Mouse (Mus musculus) forebrain, embryonic 15.5 days (tissue): ENCODE data around the gene Ubald2. TPM values are rescaled to one million over a fixed set of nuclear protein-coding genes. Genes with fewer than 3 reads are reported as not detected.
"Not testable (repeated sequence)": the region's sequence is repeated elsewhere in the genome, so short reads cannot be mapped to it uniquely, and the experiment has no call there.

Experiments used
- ATAC-seq: fragments of 200-750 bp; cut with Nextera tagmentation; replicated peaks from 2 replicates; pipeline ENCODE4 v1.8.0; 2017; ENCODE audit warnings: mild to moderate bottlenecking, moderate TSS enrichment, moderate library complexity
- H3K27ac ChIP-seq: fragments of 300-500 bp; sonication (generic); replicated peaks from 2 replicates; pipeline ENCODE4 v1.5.1; 2015; ENCODE audit warnings: mild to moderate bottlenecking, inconsistent platforms
- H3K27me3 ChIP-seq: fragments of 300-500 bp; sonication (generic); 2 replicates; pipeline ENCODE4 v1.6.1; 2015; ENCODE audit warnings: inconsistent platforms
- H3K36me3 ChIP-seq: fragments of 300-500 bp; sonication (generic); 2 replicates; pipeline ENCODE4 v1.6.1; 2015; ENCODE audit warnings: mild to moderate bottlenecking, inconsistent platforms
- H3K4me1 ChIP-seq: fragments of 300-500 bp; sonication (generic); 2 replicates; pipeline ENCODE4 v1.6.1; 2015; ENCODE audit warnings: inconsistent platforms
- H3K4me2 ChIP-seq: fragments of 300-500 bp; sonication (generic); replicated peaks from 2 replicates; pipeline ENCODE4 v1.6.1; 2015; ENCODE audit warnings: mild to moderate bottlenecking, inconsistent platforms
- H3K4me3 ChIP-seq: fragments of 300-500 bp; sonication (generic); 2 replicates; pipeline ENCODE4 v1.5.1; 2015; ENCODE audit warnings: mild to moderate bottlenecking, inconsistent platforms
- H3K9ac ChIP-seq: fragments of 300-500 bp; sonication (generic); replicated peaks from 2 replicates; pipeline ENCODE4 v1.6.1; 2015; ENCODE audit warnings: mild to moderate bottlenecking, inconsistent platforms
- H3K9me3 ChIP-seq: fragments of 300-500 bp; sonication (generic); 2 replicates; pipeline ENCODE4 v1.6.1; 2016; ENCODE audit warnings: inconsistent platforms
- WGBS: fragments of 180-500 bp; shearing (Covaris S2); methylation state at CpG from one replicate; pipeline ENCODE4 v1.1.7; 2015; ENCODE audit warnings: mixed read lengths; 5-methylcytosine and 5-hydroxymethylcytosine counted together
- polyA plus RNA-seq: library from polyadenylated mRNA; unstranded; fragments of >200 nt; fragmentation: Nextera tagmentation; extraction: Ambion mirVana; gene quantifications from 2 replicates; pipeline ENCODE4 v1.2.1, GENCODE M21; 2015

Ubald2 gene
- polyA plus RNA-seq, 1 experiment from 2014 or later, result 58.8 TPM

DNA sequence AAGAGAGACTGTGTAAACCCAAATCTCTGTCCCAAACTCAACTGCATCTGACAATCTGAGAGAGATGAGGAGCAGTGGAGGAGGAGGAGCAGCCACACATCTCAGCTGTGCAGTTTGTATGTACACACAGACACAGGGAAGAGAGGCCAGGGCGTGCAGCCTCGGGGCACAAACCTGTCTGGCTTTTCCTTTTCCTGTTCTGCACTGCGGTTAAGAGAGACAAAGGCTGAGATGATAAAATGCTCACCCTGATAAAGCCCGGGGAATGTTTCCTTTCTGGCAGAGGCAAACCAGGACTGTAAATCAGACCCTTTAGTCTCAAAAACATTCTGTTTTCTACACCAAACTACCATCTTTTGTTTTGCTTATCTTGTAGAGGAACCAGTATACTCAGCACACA is 33.3 kb upstream of the Ubald2 start:
- H3K9ac ChIP-seq, result no peak overlapping the region
- WGBS, result 81% methylated on average over 4 of the region's 4 CpGs
- no peak for ATAC-seq

DNA sequence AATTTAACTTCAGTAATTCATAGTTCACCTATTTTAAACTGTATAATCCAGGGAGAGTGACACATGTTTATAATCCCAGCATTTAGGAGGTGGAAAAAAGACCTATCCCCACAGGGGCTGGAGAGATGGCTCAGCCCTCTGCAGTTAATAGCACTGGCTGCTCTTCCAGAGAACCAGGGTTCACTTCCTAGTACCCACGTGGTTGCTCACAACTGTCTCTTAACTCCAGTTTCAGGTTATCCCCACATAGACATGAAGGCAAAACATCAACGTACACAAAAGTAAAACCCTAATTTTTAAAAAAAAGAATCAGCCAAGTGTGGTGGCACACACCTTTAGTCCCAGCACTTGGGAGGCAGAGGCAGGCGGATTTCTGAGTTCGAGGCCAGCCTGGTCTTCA is 28.3 kb upstream of the Ubald2 start:
- no peak for ATAC-seq
- WGBS, result 92% methylated on average over 4 of the region's 4 CpGs

More for the DNA sequence above, 33.3 kb upstream of the Ubald2 start:
- Histone ChIP-seq H3K27ac (no peak overlapping the region), H3K9me3 (no peaks in the 10 kb centered on the region), H3K36me3 (peaks cover 14% of the 10 kb centered on the region), H3K27me3 (no peaks in the 10 kb centered on the region), H3K4me2 (no peak overlapping the region), H3K4me1 (no peaks in the 10 kb centered on the region), H3K4me3 (no peak overlapping the region)

DNA sequence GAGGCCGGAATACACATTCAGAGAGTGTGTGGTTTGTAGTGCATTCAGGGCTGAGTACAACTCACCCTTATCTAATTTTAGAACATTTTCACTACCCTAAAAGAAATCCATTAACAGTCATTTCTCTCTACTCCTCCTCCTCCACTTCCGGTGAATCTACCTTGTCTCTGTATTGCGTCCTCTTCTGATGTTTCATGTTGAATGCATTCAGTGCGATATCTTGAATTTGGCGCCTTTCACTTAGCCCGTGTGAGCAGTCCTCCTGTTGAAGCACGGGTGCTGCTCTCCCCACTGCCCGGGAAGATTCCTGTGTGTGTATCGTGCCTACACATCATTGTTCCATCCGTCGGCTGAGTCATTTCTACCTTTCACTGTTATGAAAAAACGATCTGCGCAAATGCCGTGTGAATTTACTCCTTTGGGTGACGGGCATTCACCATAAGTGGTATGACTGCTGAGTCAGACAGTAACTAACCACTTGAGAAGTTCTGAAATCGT is 27.6 kb upstream of the Ubald2 start:
- H3K27ac ChIP-seq, result no peak overlapping the region
- ATAC-seq, result no peak
- 93% methylated on average over 16 of the region's 16 CpGs for WGBS

More for the DNA sequence above, 28.3 kb upstream of the Ubald2 start:
- no peak overlapping the region for H3K4me3 ChIP-seq
- peaks cover 14% of the 10 kb centered on the region for H3K36me3 ChIP-seq
- H3K9me3 ChIP-seq, result no peaks in the 10 kb centered on the region
- no peak overlapping the region for H3K4me2 ChIP-seq
- no peak overlapping the region for H3K9ac ChIP-seq
- no peak overlapping the region for H3K27ac ChIP-seq
- H3K4me1 ChIP-seq, result peaks cover 2% of the 10 kb centered on the region
- no peaks in the 10 kb centered on the region for H3K27me3 ChIP-seq

DNA sequence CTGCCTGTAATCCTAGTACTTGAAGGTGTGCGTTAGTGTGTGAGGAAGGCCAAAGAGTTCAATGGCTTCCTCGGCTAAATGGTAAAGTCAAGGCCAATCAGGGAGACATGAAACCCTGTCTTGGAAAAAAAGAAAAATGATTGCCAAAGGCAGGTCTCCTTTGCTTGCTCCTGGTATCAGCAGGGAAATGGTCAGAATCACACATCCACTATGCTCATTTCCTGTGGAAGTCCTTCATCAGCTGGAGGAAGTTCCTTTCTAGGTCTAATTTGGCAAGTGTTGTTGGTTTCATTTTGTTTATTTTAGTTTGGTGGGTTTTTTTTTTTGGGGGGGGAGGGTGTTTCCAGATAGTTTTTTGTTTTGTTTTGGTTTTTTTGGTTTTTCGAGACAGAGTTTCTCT is 24.9 kb upstream of the Ubald2 start:
- Histone ChIP-seq H3K27ac (no peak overlapping the region), H3K9ac (no peak overlapping the region), H3K27me3 (no peaks in the 10 kb centered on the region), H3K4me1 (peaks cover 23% of the 10 kb centered on the region), H3K4me3 (no peak overlapping the region), H3K36me3 (0 out of 2 replicates have a peak, but pooled peaks cover 3% of the 10 kb centered on the region), H3K4me2 (no peak overlapping the region), H3K9me3 (no peaks in the 10 kb centered on the region)
- WGBS, result 93% methylated on average over 3 of the region's 3 CpGs
- ATAC-seq, result no peak

More for the DNA sequence above, 27.6 kb upstream of the Ubald2 start:
- H3K27me3 ChIP-seq, result no peaks in the 10 kb centered on the region
- H3K4me3 ChIP-seq, result no peak overlapping the region
- peaks cover 9% of the 10 kb centered on the region for H3K4me1 ChIP-seq
- H3K36me3 ChIP-seq, result peaks cover 14% of the 10 kb centered on the region
- no peaks in the 10 kb centered on the region for H3K9me3 ChIP-seq
- no peak overlapping the region for H3K9ac ChIP-seq
- no peak overlapping the region for H3K4me2 ChIP-seq

DNA sequence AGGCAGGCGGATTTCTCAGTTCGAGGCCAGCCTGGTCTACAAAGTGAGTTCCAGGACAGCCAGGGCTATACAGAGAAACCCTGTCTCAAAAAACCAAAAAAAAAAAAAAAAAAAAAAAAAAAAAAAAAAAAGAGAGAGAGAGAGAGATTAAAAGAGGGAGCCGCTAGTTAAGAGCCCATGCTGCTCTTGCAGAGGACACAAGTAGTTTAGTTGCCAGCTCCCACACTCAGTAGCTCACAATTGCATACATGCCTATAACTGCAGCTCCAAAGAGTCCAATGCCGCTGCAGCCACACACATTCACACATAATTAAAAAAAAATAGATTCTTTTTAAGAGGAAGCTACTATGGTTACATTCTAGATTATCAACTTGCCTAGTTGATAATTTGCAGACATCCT is 23.5 kb upstream of the Ubald2 start:
- peak overlapping the region; percentile 92; the same call in 1 of the 2 replicates for H3K4me2 ChIP-seq
- H3K36me3 ChIP-seq, ATAC-seq, H3K4me3 ChIP-seq, H3K27ac ChIP-seq, H3K9me3 ChIP-seq, H3K27me3 ChIP-seq, H3K9ac ChIP-seq: not testable (repeated sequence)
- 83% methylated on average over 4 of the region's 4 CpGs for WGBS
- H3K4me1 ChIP-seq, result peaks cover 23% of the 10 kb centered on the region

DNA sequence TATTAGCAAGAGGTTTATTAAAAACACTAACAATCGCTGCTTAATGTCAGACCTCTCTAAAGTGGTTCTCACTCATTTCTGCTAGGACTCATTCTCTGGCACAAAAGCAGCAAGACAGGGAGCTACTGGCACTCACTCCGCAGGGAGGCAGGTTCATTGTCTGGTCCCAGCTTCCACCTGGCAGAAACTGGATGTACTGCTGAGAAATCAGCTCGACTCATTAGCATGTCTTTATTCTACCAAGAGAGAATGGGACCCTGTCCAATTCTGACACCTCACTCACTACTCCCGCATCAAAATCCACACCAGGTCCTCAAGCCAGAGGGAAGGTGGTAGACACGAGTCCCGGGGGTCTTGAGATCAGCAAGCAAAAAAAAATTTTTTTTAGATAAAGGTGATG is 22.3 kb upstream of the Ubald2 start:
- peak overlapping the region; percentile 83 for H3K4me3 ChIP-seq
- H3K27me3 ChIP-seq, result no peaks in the 10 kb centered on the region
- no peak for ATAC-seq
- WGBS, result 6% methylated on average over 6 of the region's 6 CpGs
- H3K36me3 ChIP-seq, result no peaks in the 10 kb centered on the region
- H3K4me2 ChIP-seq, result peak overlapping the region; percentile 92
- peak overlapping the region; percentile 95 for H3K27ac ChIP-seq
- H3K4me1 ChIP-seq, result peaks cover 23% of the 10 kb centered on the region
- H3K9ac ChIP-seq, result peak overlapping the region; percentile 95
- no peaks in the 10 kb centered on the region for H3K9me3 ChIP-seq

DNA sequence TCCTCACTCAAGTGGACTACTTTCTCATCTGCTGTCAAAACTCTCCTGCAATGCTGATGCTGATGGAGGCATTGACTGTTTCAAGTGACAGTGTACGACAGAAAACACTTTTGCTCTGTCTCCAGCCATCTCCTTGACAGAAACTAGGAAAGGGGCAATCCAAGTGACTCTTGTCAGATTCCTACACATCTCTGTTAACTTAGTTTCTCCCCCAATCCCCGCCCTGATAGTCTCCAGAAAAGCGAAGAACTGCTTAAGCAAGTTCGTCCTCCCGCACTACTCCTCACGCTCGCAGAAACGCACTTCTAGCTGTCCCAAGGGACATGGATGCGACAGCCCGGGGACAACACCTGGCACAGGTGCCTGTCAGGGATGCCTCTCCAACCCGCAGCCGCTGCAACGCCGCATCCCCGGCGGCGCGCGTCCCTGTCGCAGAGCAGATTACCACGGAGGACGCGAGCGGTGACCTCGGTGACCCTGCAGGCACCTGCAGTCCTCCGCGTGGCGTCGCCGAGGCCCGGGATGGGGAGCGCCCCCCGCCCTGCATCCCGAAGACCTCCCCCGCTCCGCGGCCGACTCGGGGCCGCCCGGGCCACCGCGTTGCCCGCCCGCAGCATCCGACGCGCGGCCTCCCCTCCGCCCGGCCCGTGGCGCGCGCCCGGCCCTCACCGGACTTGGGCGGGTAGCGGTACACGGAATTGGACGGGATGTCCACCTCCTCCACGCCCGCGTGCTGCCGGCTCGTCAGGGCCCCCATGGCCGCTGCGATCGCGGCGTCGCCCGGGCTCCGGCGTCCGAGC is 21.7 kb upstream of the Ubald2 start:
- Histone ChIP-seq H3K27ac (peak overlapping the region; percentile 95), H3K4me1 (peaks cover 23% of the 10 kb centered on the region), H3K27me3 (no peaks in the 10 kb centered on the region), H3K9me3 (no peaks in the 10 kb centered on the region), H3K4me2 (peak overlapping the region; percentile 92), H3K9ac (peak overlapping the region; percentile 95), H3K36me3 (no peaks in the 10 kb centered on the region), H3K4me3 (peak overlapping the region; percentile 83)
- under 1% methylated on average over 74 of the region's 76 CpGs for WGBS
- peak; percentile 39 for ATAC-seq

DNA sequence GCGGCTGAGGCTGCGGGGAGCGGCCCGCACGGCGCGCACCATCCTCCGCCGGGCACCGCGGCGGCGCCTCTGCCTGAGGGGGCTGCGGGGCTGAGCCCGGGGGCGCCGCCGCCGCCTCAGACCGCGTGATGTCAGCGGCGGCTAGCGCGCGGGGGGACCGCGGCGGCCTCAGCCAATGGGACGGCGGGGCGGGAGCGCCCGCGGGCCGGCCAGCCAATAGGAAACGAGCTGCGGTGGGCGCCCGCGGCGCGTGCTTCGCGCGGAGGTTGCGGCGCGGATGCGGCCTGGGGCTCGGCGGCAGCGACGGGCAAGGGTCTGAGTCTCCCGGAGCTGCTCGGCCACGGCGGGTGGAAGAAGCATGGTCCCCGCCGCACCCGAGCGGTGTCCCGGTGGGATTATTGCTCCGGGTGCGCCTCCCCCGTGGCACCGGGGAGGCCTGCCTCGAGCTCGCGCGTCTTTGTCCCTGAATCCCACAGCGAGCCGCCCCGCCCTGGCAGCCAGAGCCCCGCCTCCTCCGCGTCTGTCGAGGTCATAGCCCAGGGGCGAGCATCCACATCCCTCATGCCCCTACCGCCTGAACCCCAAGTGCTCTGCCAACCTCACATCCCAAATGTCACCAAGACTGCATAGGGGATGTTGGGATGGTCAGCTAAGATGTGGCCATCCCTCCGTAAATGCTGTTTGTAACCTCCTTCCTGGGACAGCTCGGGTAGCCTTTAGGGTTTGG is 20.8 kb upstream of the Ubald2 start, which contains the start of gene Rnf157:
Gene Rnf157, minus strand, starts transcription at position 129 of the 727 bp plus-strand sequence.
- no peaks in the 10 kb centered on the region for H3K9me3 ChIP-seq
- H3K36me3 ChIP-seq, result no peaks in the 10 kb centered on the region
- H3K9ac ChIP-seq, result peak within 1 kb of the TSS; percentile 95
- H3K4me3 ChIP-seq, result peak within 1 kb of the TSS; percentile 83
- no peaks in the 10 kb centered on the region for H3K27me3 ChIP-seq
- ATAC-seq, result peak; percentile 98
- peaks cover 23% of the 10 kb centered on the region for H3K4me1 ChIP-seq
- peak within 1 kb of the TSS; percentile 95 for H3K27ac ChIP-seq
- H3K4me2 ChIP-seq, result peak within 1 kb of the TSS; percentile 92
- WGBS, result 2% methylated on average over 68 of the region's 82 CpGs

DNA sequence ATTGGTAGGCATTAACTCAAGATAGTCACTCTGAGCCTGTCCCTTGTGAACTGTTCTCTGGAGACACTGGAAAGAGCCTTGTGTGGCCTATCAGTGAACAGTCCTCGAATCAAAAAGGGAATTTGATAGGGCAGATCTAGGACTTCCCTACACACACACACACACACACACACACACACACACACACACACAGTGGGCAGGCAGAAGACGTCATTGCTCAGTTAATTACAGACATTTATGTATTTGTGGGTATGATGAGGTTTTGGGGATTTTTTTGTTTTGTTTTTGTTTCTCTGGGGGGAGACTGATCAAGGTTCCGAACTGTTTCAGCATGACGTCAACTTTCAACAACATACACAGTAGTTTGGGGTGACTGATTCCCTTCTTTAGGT is 20.3 kb upstream of the Ubald2 start:
- H3K4me1 ChIP-seq, result peaks cover 23% of the 10 kb centered on the region
- no peak; the same call in 1 of the 2 replicates for ATAC-seq
- H3K27ac ChIP-seq, result peak overlapping the region; percentile 95
- peak overlapping the region; percentile 84 for H3K9ac ChIP-seq
- H3K36me3 ChIP-seq, result no peaks in the 10 kb centered on the region
- H3K9me3 ChIP-seq, result no peaks in the 10 kb centered on the region
- H3K4me2 ChIP-seq, result peak overlapping the region; percentile 92
- H3K27me3 ChIP-seq, result no peaks in the 10 kb centered on the region
- peak overlapping the region; percentile 83 for H3K4me3 ChIP-seq
- 72% methylated on average over 4 of the region's 4 CpGs for WGBS

DNA sequence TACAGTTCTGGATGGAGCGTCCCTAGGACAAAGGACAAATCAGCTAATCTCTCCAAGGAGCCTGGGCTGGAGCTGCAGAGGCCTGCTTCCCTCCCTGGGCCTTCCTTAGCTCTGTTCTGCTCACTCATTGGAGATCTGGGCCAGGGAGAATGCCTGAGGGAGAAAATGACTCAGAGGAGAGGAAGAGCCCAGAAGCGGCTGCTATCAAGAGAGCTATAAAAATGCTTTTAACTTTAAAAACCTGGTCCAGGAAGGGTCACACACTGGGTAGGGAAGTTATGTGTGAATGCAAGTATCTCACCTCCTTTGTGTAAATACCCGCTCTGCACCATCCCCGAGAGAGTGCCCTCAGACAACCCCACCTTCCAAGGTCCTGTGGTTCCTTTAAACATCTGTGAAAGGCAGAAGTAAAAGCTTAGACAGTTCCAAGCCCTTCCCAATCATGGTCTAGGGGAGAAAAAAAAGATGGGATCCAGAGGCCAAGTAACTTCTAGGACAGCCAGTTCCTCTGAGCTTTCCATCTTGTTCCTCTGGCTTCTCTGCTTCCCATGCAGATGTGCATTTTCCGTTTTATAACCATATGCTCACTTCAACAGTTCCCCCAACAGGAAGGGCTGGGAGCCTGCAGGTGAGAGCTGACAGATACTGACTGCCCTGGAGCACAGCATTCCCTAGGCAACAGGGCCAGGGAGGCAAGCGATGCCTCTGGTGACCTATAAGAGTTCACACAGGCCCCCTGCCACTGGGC is 17.5 kb upstream of the Ubald2 start:
- no peak overlapping the region for H3K4me3 ChIP-seq
- H3K4me2 ChIP-seq, result no peak overlapping the region
- 76% methylated on average over 6 of the region's 6 CpGs for WGBS
- H3K4me1 ChIP-seq, result peaks cover 13% of the 10 kb centered on the region
- H3K9ac ChIP-seq, result no peak overlapping the region
- no peaks in the 10 kb centered on the region for H3K27me3 ChIP-seq
- no peaks in the 10 kb centered on the region for H3K9me3 ChIP-seq
- no peak overlapping the region for H3K27ac ChIP-seq
- no peaks in the 10 kb centered on the region for H3K36me3 ChIP-seq
- ATAC-seq, result no peak

DNA sequence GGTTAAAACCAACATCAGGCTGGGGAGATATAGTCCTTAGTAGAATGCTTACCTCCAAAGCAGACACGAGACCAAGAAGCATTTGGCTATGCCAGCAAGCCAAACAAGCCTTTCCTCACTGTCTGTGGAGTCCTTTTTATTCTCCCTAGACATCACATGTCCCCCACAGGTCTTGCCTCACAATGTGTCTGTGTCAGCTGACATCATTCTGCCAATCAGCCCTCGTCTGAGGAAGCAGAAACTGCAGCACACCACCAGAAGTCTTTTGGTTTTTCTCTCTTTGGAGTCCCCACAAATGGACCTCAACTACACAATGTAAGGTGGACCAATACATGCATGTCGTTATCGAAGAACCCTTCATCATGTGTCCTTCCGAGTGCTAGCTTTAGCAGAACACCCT is 16.8 kb upstream of the Ubald2 start:
- Histone ChIP-seq H3K27me3 (no peaks in the 10 kb centered on the region), H3K36me3 (no peaks in the 10 kb centered on the region), H3K4me3 (no peak overlapping the region), H3K9ac (no peak overlapping the region), H3K4me2 (no peak overlapping the region), H3K9me3 (no peaks in the 10 kb centered on the region), H3K4me1 (peaks cover 6% of the 10 kb centered on the region), H3K27ac (no peak overlapping the region)
- no peak for ATAC-seq
- 83% methylated on average over 5 of the region's 5 CpGs for WGBS
